Mouse (Mus musculus): Measurements from ENCODE around the gene Rras.

The Rras gene

DNA sequence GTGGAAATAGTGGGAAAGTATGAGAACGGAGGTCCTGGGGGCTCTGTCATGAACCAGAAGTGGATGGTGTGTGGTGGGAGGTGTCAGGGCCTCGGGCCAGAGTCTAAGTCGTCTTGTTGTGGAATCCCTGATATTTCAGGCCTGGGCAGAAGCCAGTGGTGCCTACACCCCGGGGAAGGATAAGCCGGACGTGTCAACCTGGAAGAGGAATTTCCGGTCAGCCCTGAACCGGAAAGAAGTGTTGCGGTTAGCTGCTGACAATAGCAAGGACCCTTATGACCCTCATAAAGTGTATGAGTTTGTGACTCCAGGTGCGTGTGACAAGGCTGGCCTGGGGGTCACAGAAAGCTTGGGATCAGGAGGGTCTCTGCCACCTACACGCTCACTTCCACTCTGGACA, 18.0 kb upstream of the Rras start:
- no peak for DNase-seq (ENCODE audit: low read depth)

DNA sequence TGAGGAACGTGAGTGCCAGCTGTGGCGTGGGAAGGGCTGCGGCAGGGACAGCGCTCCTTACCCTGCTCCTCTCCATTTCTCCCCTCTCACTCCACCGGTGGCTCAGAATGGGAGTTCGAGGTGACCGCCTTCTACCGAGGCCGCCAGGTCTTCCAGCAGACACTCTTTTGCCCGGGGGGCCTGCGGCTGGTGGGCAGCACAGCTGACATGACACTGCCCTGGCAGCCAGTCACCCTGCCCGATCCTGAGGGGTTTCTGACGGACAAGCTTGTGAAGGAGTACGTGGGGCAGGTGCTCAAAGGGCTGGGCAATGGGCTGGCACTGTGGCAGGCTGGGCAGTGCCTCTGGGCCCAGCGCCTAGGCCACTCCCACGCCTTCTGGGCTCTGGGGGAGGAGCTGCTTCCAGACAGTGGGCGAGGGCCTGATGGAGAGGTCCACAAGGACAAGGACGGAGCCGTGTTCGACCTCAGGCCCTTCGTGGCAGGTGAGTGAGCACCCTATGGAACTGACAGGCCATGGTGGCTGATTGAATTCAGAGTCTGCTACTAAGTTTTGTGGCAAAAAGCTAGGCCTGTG, 17.1 kb upstream of the Rras start:
- no peak for DNase-seq (ENCODE audit: low read depth)

DNA sequence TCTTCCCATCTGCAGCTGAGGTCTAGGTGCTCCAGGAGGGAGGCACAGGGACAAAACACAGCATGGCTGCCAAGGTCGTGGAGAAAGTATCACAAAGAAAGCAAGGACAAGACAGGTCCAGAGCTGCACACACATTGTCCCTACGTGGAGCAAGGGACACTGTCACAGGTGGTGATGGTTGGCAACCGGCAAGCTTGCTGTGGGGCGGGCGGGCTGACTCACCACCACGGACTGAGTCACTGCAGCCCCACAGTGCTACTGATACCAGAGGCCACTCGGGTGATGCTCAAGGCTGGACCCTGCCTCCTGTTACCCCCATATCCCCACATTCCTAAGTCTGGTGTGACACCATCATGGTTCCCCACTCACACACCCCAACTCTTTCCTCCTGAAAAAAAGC, 15.3 kb upstream of the Rras start:
- DNase-seq (ENCODE audit: low read depth), result no peak

DNA sequence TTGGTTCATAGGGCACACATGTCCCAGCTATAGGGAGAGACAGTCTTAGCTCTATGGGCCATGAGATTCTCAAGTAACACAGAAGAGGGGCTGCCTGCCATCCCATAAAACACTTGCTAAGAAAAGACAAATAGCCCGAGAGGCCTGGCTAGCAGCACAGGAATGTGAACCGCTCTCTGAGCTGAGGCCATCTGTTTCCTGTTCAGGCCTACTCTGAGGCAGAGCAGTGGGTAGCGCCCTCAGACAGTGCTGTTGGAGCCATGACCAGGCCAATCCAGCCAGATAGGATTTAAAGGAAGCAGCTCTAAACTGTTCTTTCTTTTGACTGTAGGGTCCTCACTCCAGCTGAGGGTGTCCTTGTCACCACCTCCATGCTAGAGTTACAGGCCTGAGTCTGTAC, 13.2 kb upstream of the Rras start:
- no peak for DNase-seq (ENCODE audit: low read depth)

- DNase-seq (ENCODE audit: low read depth), result no peak
These were observed 12.3 kb upstream of the Rras start for GRCm38 (mm10) chr7:45005321-45005992.

GRCm38 (mm10) chr7:45006503-45006902, 11.3 kb upstream of the Rras start:
- DNase-seq (ENCODE audit: low read depth), result no peak

GRCm38 (mm10) chr7:45007141-45007540, 10.6 kb upstream of the Rras start:
- no peak for DNase-seq (ENCODE audit: low read depth)

DNA sequence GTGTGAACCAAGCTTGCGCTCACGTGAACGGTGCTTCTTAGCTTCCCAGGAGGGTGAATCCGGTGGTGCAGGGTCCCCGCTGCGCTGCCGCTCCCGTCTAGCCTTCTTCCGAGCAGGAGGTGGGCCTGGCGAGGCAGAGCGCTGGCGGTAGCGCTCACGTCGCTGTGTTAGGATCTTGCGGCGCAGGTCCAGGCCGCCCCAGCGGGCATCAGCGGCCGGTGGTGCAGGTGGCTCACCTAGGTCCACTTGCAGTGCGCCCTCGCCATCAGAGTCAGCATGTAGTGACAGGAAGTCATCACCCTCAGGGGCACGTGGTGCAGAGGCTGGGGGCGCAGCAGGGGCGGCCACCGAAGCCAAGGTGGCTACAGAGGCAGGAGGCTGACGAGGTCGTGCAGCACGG, 9.9 kb upstream of the Rras start:
- no peak for DNase-seq (ENCODE audit: low read depth)

- DNase-seq (ENCODE audit: low read depth), result no peak
These were observed 9.3 kb upstream of the Rras start for GRCm38 (mm10) chr7:45008411-45008810.

DNA sequence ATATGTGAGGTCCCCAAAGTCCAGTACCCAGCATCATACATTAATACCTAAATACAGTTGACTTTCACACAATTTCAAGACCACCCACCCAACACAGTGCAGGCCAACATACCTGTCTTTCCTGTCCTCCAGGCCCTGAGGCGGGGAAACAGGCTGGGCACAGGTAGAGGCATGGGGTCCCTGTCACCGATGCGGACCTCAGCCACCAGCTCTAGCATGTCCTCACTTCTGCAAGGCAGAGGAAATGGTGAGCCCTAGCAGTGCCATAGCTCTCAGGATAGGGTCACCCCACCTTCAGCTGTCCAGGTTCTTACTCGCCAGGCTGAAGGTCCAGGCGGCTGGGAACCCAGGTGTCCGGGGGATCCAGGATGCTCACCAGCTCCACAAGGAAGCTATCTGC, 5.8 kb upstream of the Rras start:
- no peak for DNase-seq (ENCODE audit: low read depth)

GRCm38 (mm10) chr7:45012824-45013223, 4.9 kb upstream of the Rras start:
- no peak for DNase-seq (ENCODE audit: low read depth)

DNA sequence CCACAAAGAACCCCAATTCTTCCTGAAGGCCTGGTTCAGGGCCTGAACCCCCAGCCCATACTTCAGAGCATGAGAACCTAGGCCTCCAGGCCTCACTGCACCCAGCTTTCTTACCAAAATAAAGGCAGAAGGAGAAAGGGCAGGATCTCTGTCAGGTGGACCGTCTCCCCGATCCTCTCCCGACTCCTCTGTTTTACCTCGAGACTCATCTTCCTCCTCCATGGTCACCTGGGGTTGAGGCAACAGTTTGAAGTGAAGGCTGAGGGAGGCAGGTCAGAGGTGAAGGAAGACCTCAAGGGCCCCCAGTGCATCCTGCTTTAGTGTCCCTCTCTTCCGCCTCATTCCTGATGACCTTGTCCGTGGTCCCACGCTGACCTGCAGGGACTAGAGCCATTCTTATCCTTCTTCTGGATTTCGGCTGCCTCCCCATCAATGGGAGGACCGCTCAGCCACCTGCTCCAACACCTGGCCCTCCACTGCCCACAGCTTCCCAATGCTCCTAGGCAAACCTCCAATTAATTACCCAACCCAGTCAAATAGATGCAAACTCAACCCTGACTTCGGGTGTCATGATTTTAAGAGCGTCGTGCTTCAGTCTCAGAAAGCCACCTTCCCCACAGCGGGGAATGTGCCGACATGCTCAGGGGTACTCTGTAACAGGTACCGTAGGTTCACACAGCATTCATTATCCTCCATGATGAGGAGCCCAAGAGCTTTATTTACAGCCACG, 4.2 kb upstream of the Rras start:
- DNase-seq (ENCODE audit: low read depth), result no peak

DNA sequence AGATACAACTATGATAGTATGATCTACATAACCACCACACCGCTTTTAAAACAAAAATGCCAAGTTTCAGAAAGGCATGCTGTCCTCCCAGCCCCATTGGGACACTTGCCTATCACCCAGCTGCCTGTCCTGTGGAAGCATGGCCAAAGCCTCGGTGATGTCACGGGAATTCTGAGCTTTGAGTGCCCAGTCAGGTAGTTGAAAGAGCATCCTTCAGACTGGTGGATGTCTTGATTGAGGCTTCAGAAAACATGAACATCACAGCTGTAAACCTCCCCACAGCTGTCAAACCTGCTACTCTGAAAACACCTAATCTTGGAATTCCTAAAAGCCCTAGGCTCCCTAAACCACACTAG, 3.7 kb upstream of the Rras start:
- no peak for DNase-seq (ENCODE audit: low read depth)

- no peak for DNase-seq (ENCODE audit: low read depth)
These were observed 2.3 kb upstream of the Rras start for GRCm38 (mm10) chr7:45015344-45015956.

GRCm38 (mm10) chr7:45015957-45016612, 1.7 kb upstream of the Rras start, which contains the start of gene Scaf1:
TSS of gene Scaf1 (minus strand) at chr7:45016363.
- DNase-seq (ENCODE audit: low read depth), result peak; percentile 99

DNA sequence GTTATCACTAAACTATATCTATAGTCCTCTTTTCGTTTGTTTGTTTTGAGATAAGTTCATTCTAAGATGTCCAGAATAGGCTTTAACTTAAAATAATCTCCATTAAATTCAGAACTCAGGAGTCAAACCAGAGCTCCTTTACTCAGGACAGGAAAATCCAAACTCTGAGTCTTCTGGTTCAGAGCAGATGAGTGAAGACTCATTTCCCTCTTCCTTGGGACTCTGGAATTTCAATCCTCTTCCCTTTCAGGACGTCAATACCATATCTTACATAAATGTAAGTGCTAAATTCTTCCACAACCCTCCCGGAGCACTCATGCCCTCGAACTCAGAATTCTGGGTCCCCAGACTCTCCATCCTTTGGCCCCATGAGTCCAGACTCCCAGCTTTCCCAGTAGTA, 1.0 kb upstream of the Rras start:
- peak; percentile 55 for DNase-seq (ENCODE audit: low read depth)

- no peak for DNase-seq (ENCODE audit: low read depth)
These were observed 1.3 kb downstream of the Rras start for GRCm38 (mm10) chr7:45019031-45019571.

DNA sequence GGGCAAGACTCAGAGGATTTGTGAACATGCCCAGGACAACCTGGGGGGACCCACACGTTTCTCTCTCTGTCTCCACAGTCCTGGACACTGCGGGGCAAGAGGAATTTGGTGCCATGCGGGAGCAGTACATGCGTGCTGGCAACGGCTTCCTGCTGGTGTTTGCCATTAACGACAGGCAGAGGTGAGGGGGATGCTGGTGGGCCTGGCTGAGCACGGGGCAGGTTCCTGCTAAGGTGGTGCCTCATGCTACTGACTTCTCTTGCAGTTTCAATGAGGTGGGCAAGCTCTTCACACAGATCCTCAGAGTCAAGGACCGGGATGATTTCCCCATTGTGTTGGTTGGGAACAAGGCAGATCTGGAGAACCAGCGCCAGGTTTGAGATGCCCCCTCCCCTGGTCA, 2.5 kb downstream of the Rras start:
- no peak for DNase-seq (ENCODE audit: low read depth)

- peak; percentile 32 for DNase-seq (ENCODE audit: low read depth)
These were observed 6.0 kb downstream of the Rras start for GRCm38 (mm10) chr7:45023711-45024110.

DNA sequence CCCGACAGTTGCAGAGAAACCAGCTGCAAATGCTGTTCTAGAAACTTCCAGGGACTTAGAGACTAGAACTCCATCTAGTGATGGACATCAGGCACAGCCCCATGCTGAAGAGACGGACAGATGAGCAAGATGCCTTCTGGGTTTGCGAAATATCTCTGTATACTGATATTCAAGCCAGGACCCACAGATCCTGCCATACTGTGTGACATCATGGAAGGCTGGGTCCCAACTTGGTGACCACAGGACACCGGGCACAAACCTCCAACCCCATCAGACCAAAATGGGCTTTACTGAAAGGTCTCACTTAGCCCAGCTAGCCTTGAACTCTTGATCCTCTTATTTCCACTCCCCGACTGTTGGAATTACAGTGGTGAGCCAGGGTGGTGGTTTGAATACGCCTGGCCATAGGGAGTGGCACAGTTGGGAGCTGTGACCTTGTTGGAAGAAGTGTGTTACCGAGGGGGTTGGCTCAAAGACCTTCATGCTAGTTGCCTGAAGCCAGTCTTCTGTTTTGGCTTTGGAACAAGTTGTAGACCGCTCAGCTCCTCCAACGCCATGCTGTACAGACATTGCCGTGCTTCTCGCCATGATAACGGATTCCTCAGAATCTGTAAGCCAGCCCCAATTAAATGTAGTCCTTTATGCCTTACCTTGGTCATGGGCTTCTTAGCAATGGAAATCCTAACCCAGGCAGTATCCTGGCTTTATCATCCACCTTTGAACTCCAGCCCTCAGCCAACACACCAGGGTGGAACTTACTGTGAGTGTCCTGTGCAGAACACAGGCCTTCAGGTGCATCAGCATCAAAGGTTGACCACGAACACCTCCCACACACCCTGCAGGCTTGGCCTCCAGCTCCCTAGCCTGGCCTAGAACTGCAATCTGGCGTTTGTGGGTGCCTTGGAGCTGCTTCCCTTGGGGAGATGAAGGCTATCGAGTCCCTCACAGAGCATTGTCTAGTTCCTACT, 6.8 kb downstream of the Rras start:
- DNase-seq (ENCODE audit: low read depth), result no peak

- no peak for DNase-seq (ENCODE audit: low read depth)
These were observed 8.0 kb downstream of the Rras start for GRCm38 (mm10) chr7:45025601-45026220.

Measured in naive thymus-derived CD4-positive, alpha-beta T cell, adult 2 months (primary cell).